Mouse (Mus musculus) thymus, postnatal 36 days (tissue): ENCODE measurements around the gene Rpf2.

ENCODE experiments used
- DNase-seq, 2 experiments: peaks; one replicate each; pipeline ENCODE4 v3.0.0; 2022; ENCODE audit warnings: mixed read lengths in 2 of 2

Rpf2 gene

GRCm38 (mm10) chr10:40247166-40247716 lies 405 bp upstream of the Rpf2 start:
- DNase-seq: peak in 1 of 2 experiments; percentile 9

- DNase-seq: no peak
These were observed 9.0 kb downstream of the Rpf2 start for GRCm38 (mm10) chr10:40237826-40238225.

GRCm38 (mm10) chr10:40233241-40233640 lies 13.6 kb downstream of the Rpf2 start:
- no peak for DNase-seq

- DNase-seq: peak; percentile 59 to 74
These were observed 14.4 kb downstream of the Rpf2 start for GRCm38 (mm10) chr10:40232442-40232841.

GRCm38 (mm10) chr10:40229725-40230124 lies 17.1 kb downstream of the Rpf2 start:
- DNase-seq: no peak

- DNase-seq: no peak
These were observed 19.1 kb downstream of the Rpf2 start for GRCm38 (mm10) chr10:40227660-40228303.

GRCm38 (mm10) chr10:40218874-40219273 lies 28.0 kb downstream of the Rpf2 start:
- peak in 1 of 2 experiments; percentile 30 for DNase-seq

- peak; percentile 90 to 92 for DNase-seq
These were observed 34.2 kb downstream of the Rpf2 start for GRCm38 (mm10) chr10:40212443-40213169.

- no peak for DNase-seq
These were observed 51.8 kb downstream of the Rpf2 start for GRCm38 (mm10) chr10:40195001-40195400.

GRCm38 (mm10) chr10:40192010-40192935 lies 54.6 kb downstream of the Rpf2 start:
- DNase-seq: no peak

- no peak for DNase-seq
These were observed 55.4 kb downstream of the Rpf2 start for GRCm38 (mm10) chr10:40191338-40191979.

GRCm38 (mm10) chr10:40190871-40191270 lies 56.0 kb downstream of the Rpf2 start:
- DNase-seq: peak; percentile 29 to 39

- DNase-seq: no peak
These were observed 57.1 kb downstream of the Rpf2 start for GRCm38 (mm10) chr10:40189689-40190088.

- DNase-seq: no peak
These were observed 58.0 kb downstream of the Rpf2 start for GRCm38 (mm10) chr10:40188831-40189230.

GRCm38 (mm10) chr10:40185956-40186355 lies 60.9 kb downstream of the Rpf2 start:
- DNase-seq: no peak

- DNase-seq: no peak
These were observed 66.8 kb downstream of the Rpf2 start for GRCm38 (mm10) chr10:40180011-40180410.

- no peak for DNase-seq
These were observed 67.7 kb downstream of the Rpf2 start for GRCm38 (mm10) chr10:40179142-40179541.

GRCm38 (mm10) chr10:40177323-40177962 lies 69.4 kb downstream of the Rpf2 start:
- DNase-seq: peak in 1 of 2 experiments; percentile 17
